Mouse (Mus musculus) ES-E14 (cell line): ENCODE data around the gene Slc17a7.

Source experiments
- CHD2 ChIP-seq: IDR thresholded peaks from 2 replicates; pipeline ENCODE4 v1.6.1; 2014; ENCODE audit warnings: mild to moderate bottlenecking, low read depth, low read length, inconsistent platforms
- MAFK ChIP-seq: IDR thresholded peaks from 2 replicates; pipeline ENCODE4 v1.6.1; 2014; ENCODE audit warnings: mild to moderate bottlenecking, low read depth, low read length, inconsistent platforms; ENCODE audit not compliant: insufficient read depth
- ZC3H11A ChIP-seq: IDR thresholded peaks from 2 replicates; pipeline ENCODE4 v1.6.1; 2012; ENCODE audit warnings: low read depth, mild to moderate bottlenecking, inconsistent platforms, low read length, borderline replicate concordance

GRCm38 (mm10) chr7:45162551-45162950 lies 1.2 kb upstream of the Slc17a7 start:
- TF ChIP-seq CHD2 (no peak), MAFK (no peak), ZC3H11A (no peak)
